Mouse (Mus musculus) intestine, embryonic 14.5 days (tissue): ENCODE data around the gene Zfp467. TPM values are rescaled to one million over a fixed set of nuclear protein-coding genes. Genes with fewer than 3 reads are reported as not detected.
A peak's percentile ranks its signal among the peaks of the same experiment; 100 is the strongest.

Experiments used
- ATAC-seq: fragments of 200-750 bp; cut with Nextera tagmentation; replicated peaks from 2 replicates; pipeline ENCODE4 v1.8.0; 2017; ENCODE audit warnings: low read depth, moderate number of reproducible peaks, moderate TSS enrichment, moderate library complexity; ENCODE audit not compliant: low FRiP score, low TSS enrichment
- DNase-seq: peaks from one replicate; pipeline ENCODE4 v3.0.0-alpha.2; 2018; ENCODE audit warnings: low spot score
- H3K27ac ChIP-seq: fragments of 300-500 bp; sonication (generic); 2 replicates; pipeline ENCODE4 v1.5.1; 2014; ENCODE audit warnings: low read depth, mild to moderate bottlenecking, control low read depth
- H3K27me3 ChIP-seq: fragments of 300-500 bp; sonication (generic); replicated peaks from 2 replicates; pipeline ENCODE4 v1.6.1; 2014; ENCODE audit warnings: low read length, control low read depth; ENCODE audit not compliant: control insufficient read depth, insufficient read depth
- H3K36me3 ChIP-seq: fragments of 300-500 bp; sonication (generic); 2 replicates; pipeline ENCODE4 v1.6.1; 2014; ENCODE audit warnings: low read length, control low read depth; ENCODE audit not compliant: control insufficient read depth, insufficient read depth
- H3K4me1 ChIP-seq: fragments of 300-500 bp; sonication (generic); replicated peaks from 2 replicates; pipeline ENCODE4 v1.6.1; 2014; ENCODE audit warnings: low read length, control low read depth, mixed read lengths; ENCODE audit not compliant: control insufficient read depth, insufficient read depth
- H3K4me2 ChIP-seq: fragments of 300-500 bp; sonication (generic); 2 replicates; pipeline ENCODE4 v1.6.1; 2014; ENCODE audit warnings: low read length
- H3K4me3 ChIP-seq: fragments of 300-500 bp; sonication (generic); 2 replicates; pipeline ENCODE4 v1.5.1; 2014; ENCODE audit warnings: low read depth, low read length, control low read depth, mixed read lengths
- H3K9ac ChIP-seq: fragments of 300-500 bp; sonication (generic); 2 replicates; pipeline ENCODE4 v1.6.1; 2014; ENCODE audit warnings: mild to moderate bottlenecking, low read length
- H3K9me3 ChIP-seq: fragments of 300-500 bp; sonication (generic); 2 replicates; pipeline ENCODE4 v1.6.1; 2016; ENCODE audit warnings: low read length, control low read depth; ENCODE audit not compliant: control insufficient read depth
- WGBS: fragments of 180-500 bp; shearing (Covaris S2); extraction: QIAGEN DNeasy Blood & Tissue Kit; methylation state at CpG from one replicate; pipeline ENCODE4 v1.1.7; 2014; 5-methylcytosine and 5-hydroxymethylcytosine counted together
- polyA plus RNA-seq: library from polyadenylated mRNA; unstranded; fragments of >200 nt; fragmentation: Nextera tagmentation; extraction: Ambion mirVana; gene quantifications from 2 replicates; pipeline ENCODE4 v1.2.1, GENCODE M21; 2014

Zfp467 gene
- polyA plus RNA-seq = 22.4 and 23.1 TPM in 2 replicates

- Histone ChIP-seq H3K27ac (peak within 1 kb of the TSS; percentile 93), H3K27me3 (no peaks in the 10 kb centered on the region), H3K4me2 (peak within 1 kb of the TSS; percentile 70), H3K9me3 (no peaks in the 10 kb centered on the region), H3K4me1 (peaks cover 14% of the 10 kb centered on the region; the same call in 1 of the 2 replicates), H3K4me3 (peak within 1 kb of the TSS; percentile 83), H3K36me3 (peaks cover 21% of the 10 kb centered on the region), H3K9ac (peak within 1 kb of the TSS; percentile 83)
- DNase-seq (peak; percentile 83), ATAC-seq (peak; percentile 29; the same call in 1 of the 2 replicates)
- WGBS = under 1% methylated on average over 64 of the region's 65 CpGs
Measured at GRCm38 (mm10) chr6:48445181-48446101, at the start of gene Zfp467. Gene Zfp467 (minus strand): TSS chr6:48445825.

- Histone ChIP-seq H3K4me3 (no peak overlapping the region), H3K4me2 (no peak overlapping the region), H3K27ac (no peak overlapping the region), H3K9me3 (no peaks in the 10 kb centered on the region), H3K4me1 (peaks cover 2% of the 10 kb centered on the region; the same call in 1 of the 2 replicates), H3K36me3 (no peaks in the 10 kb centered on the region), H3K9ac (no peak overlapping the region), H3K27me3 (no peaks in the 10 kb centered on the region)
- ATAC-seq = no peak
- WGBS = 31% methylated on average over 8 of the region's 8 CpGs
- DNase-seq = no peak
Measured at GRCm38 (mm10) chr6:48493136-48493730, 47.6 kb upstream of the Zfp467 start.

GRCm38 (mm10) chr6:48491361-48491760 is 45.7 kb upstream of the Zfp467 start:
- WGBS = 61% methylated on average over 9 of the region's 9 CpGs
- H3K4me2 ChIP-seq = no peak overlapping the region
- H3K9ac ChIP-seq = no peak overlapping the region
- no peak overlapping the region for H3K27ac ChIP-seq
- H3K27me3 ChIP-seq = no peaks in the 10 kb centered on the region
- H3K9me3 ChIP-seq = no peaks in the 10 kb centered on the region
- no peak for ATAC-seq
- H3K36me3 ChIP-seq = no peaks in the 10 kb centered on the region
- H3K4me3 ChIP-seq = no peak overlapping the region
- peaks cover 11% of the 10 kb centered on the region for H3K4me1 ChIP-seq
- DNase-seq = no peak

- Histone ChIP-seq H3K27ac (no peak overlapping the region), H3K27me3 (no peaks in the 10 kb centered on the region), H3K4me1 (peaks cover 11% of the 10 kb centered on the region), H3K4me2 (no peak overlapping the region), H3K36me3 (no peaks in the 10 kb centered on the region), H3K4me3 (no peak overlapping the region), H3K9me3 (no peaks in the 10 kb centered on the region), H3K9ac (no peak overlapping the region)
- ATAC-seq = no peak
- DNase-seq = no peak
- 93% methylated on average over 3 of the region's 3 CpGs for WGBS
Measured at GRCm38 (mm10) chr6:48489741-48490140, 44.1 kb upstream of the Zfp467 start.

GRCm38 (mm10) chr6:48487747-48488725 is 42.4 kb upstream of the Zfp467 start:
- Histone ChIP-seq H3K27ac (no peak overlapping the region), H3K9me3 (no peaks in the 10 kb centered on the region), H3K36me3 (no peaks in the 10 kb centered on the region), H3K27me3 (no peaks in the 10 kb centered on the region), H3K4me3 (0 out of 2 replicates have a peak overlapping the region, but pooled peaks have one; percentile 12), H3K4me2 (peak overlapping the region; percentile 53), H3K4me1 (peaks cover 11% of the 10 kb centered on the region), H3K9ac (0 out of 2 replicates have a peak overlapping the region, but pooled peaks have one; percentile 23)
- DNase-seq (peak; percentile 70), ATAC-seq (peak; percentile 63)
- 7% methylated on average over 24 of the region's 25 CpGs for WGBS

GRCm38 (mm10) chr6:48482501-48482900 is 36.9 kb upstream of the Zfp467 start:
- 65% methylated on average over 5 of the region's 5 CpGs for WGBS
- peaks cover 9% of the 10 kb centered on the region; the same call in 1 of the 2 replicates for H3K4me1 ChIP-seq
- H3K9me3 ChIP-seq = no peaks in the 10 kb centered on the region
- ATAC-seq (no peak), DNase-seq (no peak)
- H3K4me2 ChIP-seq = no peak overlapping the region
- no peak overlapping the region for H3K4me3 ChIP-seq
- H3K27ac ChIP-seq = no peak overlapping the region
- no peaks in the 10 kb centered on the region for H3K36me3 ChIP-seq
- no peak overlapping the region for H3K9ac ChIP-seq
- H3K27me3 ChIP-seq = no peaks in the 10 kb centered on the region

GRCm38 (mm10) chr6:48478446-48478845 is 32.8 kb upstream of the Zfp467 start:
- no peak overlapping the region for H3K27ac ChIP-seq
- no peaks in the 10 kb centered on the region for H3K9me3 ChIP-seq
- no peak overlapping the region for H3K4me2 ChIP-seq
- H3K27me3 ChIP-seq = no peaks in the 10 kb centered on the region
- no peak overlapping the region for H3K9ac ChIP-seq
- ATAC-seq = no peak
- 0 out of 2 replicates have a peak, but pooled peaks cover 4% of the 10 kb centered on the region for H3K4me1 ChIP-seq
- 88% methylated on average over 4 of the region's 4 CpGs for WGBS
- DNase-seq = no peak
- H3K4me3 ChIP-seq = no peak overlapping the region
- H3K36me3 ChIP-seq = no peaks in the 10 kb centered on the region

- no peak for ATAC-seq
- H3K9me3 ChIP-seq = no peaks in the 10 kb centered on the region
- WGBS = 85% methylated on average over 2 of the region's 2 CpGs
Measured at GRCm38 (mm10) chr6:48470739-48471138, 25.1 kb upstream of the Zfp467 start.

More at GRCm38 (mm10) chr6:48470739-48471138, 25.1 kb upstream of the Zfp467 start:
- H3K4me3 ChIP-seq = no peak overlapping the region
- no peaks in the 10 kb centered on the region for H3K27me3 ChIP-seq
- H3K36me3 ChIP-seq = no peaks in the 10 kb centered on the region
- no peak overlapping the region for H3K9ac ChIP-seq
- no peaks in the 10 kb centered on the region for H3K4me1 ChIP-seq
- DNase-seq = no peak
- no peak overlapping the region for H3K4me2 ChIP-seq
- H3K27ac ChIP-seq = no peak overlapping the region
